Mouse (Mus musculus) stomach, embryonic 14.5 days (tissue): ENCODE measurements around the gene Wnt4. TPM values are rescaled to one million over a fixed set of nuclear protein-coding genes. Genes with fewer than 3 reads are reported as not detected.
A peak's percentile ranks its signal among the peaks of the same experiment; 100 is the strongest.

Source experiments
- ATAC-seq: fragments of 200-750 bp; cut with Nextera tagmentation; 2 replicates; pipeline ENCODE4 v1.8.0; 2017; ENCODE audit warnings: low read depth, moderate TSS enrichment; ENCODE audit not compliant: insufficient number of reproducible peaks, insufficient read depth, low FRiP score
- H3K27ac ChIP-seq: fragments of 300-500 bp; sonication (generic); 2 replicates; pipeline ENCODE4 v1.5.1; 2014; ENCODE audit warnings: mild to moderate bottlenecking, low read length, moderate library complexity, mixed read lengths
- H3K27me3 ChIP-seq: fragments of 300-500 bp; sonication (generic); 2 replicates; pipeline ENCODE4 v1.6.1; 2014; ENCODE audit warnings: low read length, control low read depth, mixed read lengths; ENCODE audit not compliant: control insufficient read depth, insufficient read depth
- H3K36me3 ChIP-seq: fragments of 300-500 bp; sonication (generic); 2 replicates; pipeline ENCODE4 v1.6.1; 2014; ENCODE audit warnings: mild to moderate bottlenecking, control low read depth, low read length, moderate library complexity, mixed read lengths; ENCODE audit not compliant: control insufficient read depth, insufficient read depth
- H3K4me1 ChIP-seq: fragments of 300-500 bp; sonication (generic); 2 replicates; pipeline ENCODE4 v1.6.1; 2014; ENCODE audit warnings: low read length, control low read depth, mixed read lengths; ENCODE audit not compliant: control insufficient read depth, insufficient read depth
- H3K4me2 ChIP-seq: fragments of 300-500 bp; sonication (generic); replicated peaks from 2 replicates; pipeline ENCODE4 v1.6.1; 2014; ENCODE audit warnings: low read depth, low read length, control low read depth
- H3K4me3 ChIP-seq: fragments of 300-500 bp; sonication (generic); 2 replicates; pipeline ENCODE4 v1.5.1; 2014; ENCODE audit warnings: low read depth, low read length, control low read depth
- H3K9ac ChIP-seq: fragments of 300-500 bp; sonication (generic); replicated peaks from 2 replicates; pipeline ENCODE4 v1.6.1; 2014; ENCODE audit warnings: low read depth, mild to moderate bottlenecking, control low read depth, low read length, moderate library complexity, mixed read lengths
- H3K9me3 ChIP-seq: fragments of 300-500 bp; sonication (generic); 2 replicates; pipeline ENCODE4 v1.6.1; 2016; ENCODE audit warnings: low read depth, low read length, control low read depth; ENCODE audit not compliant: control insufficient read depth
- WGBS: fragments of 180-500 bp; shearing (Covaris S2); extraction: QIAGEN DNeasy Blood & Tissue Kit; methylation state at CpG from one replicate; pipeline ENCODE4 v1.1.7; 2014; 5-methylcytosine and 5-hydroxymethylcytosine counted together
- polyA plus RNA-seq: library from polyadenylated mRNA; unstranded; fragments of >200 nt; fragmentation: Nextera tagmentation; extraction: Ambion mirVana; gene quantifications from 2 replicates; pipeline ENCODE4 v1.2.1, GENCODE M21; 2014

The Wnt4 gene
- polyA plus RNA-seq, 1 experiment from 2014 or later = 6.1 TPM

DNA sequence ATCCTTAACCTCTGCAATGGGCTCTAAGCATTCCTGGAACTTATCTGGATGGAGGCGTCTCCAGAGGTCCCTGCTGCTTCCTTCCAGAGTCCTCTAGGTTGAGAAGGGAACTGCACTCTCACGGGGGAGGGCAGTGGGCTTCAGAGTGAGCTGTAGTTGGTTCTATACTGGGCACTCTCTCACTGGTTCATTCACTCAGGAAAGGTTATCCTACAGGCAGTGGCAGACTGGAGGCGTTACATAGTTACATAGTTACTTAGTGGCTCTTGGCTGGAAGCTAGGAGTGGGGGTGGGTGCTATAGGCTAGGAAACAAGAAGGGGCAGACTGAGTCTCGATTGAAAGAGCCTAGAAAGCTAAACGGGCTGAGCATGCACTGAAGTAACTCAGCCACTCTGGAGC is 26.4 kb upstream of the Wnt4 start:
- Histone ChIP-seq H3K4me1 (0 out of 2 replicates have a peak, but pooled peaks cover 3% of the 10 kb centered on the region), H3K9me3 (0 out of 2 replicates have a peak, but pooled peaks cover 3% of the 10 kb centered on the region), H3K27ac (no peak overlapping the region), H3K36me3 (no peaks in the 10 kb centered on the region), H3K4me3 (no peak overlapping the region), H3K4me2 (no peak overlapping the region), H3K27me3 (no peaks in the 10 kb centered on the region), H3K9ac (no peak overlapping the region)
- 36% methylated on average over 5 of the region's 5 CpGs for WGBS
- no peak for ATAC-seq

DNA sequence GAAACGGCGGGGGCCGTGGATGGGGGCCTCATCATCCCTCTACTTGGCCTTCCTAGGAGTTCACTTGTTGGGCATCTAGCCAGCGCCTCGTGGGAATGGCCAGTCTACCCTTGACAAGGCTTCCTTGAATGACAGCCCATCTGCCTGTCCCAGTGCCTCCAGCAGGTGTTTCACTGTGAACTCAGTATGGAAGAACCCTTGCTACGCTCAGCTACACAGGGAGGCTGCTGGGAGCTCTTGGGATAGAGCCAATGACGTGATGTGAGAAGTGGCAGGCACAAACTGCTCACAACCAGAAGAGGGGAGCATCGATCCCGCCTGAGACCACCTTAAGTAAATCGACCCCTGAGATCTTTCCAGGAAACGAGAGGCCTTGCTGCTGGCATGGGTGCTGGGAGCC is 23.7 kb upstream of the Wnt4 start:
- Histone ChIP-seq H3K36me3 (no peaks in the 10 kb centered on the region), H3K4me3 (no peak overlapping the region), H3K9me3 (0 out of 2 replicates have a peak, but pooled peaks cover 3% of the 10 kb centered on the region), H3K4me1 (0 out of 2 replicates have a peak, but pooled peaks cover 3% of the 10 kb centered on the region), H3K4me2 (no peak overlapping the region), H3K27me3 (no peaks in the 10 kb centered on the region), H3K27ac (no peak overlapping the region), H3K9ac (no peak overlapping the region)
- 68% methylated on average over 11 of the region's 11 CpGs for WGBS
- ATAC-seq = no peak

GRCm38 (mm10) chr4:137254206-137254976 is 22.9 kb upstream of the Wnt4 start:
- no peak for ATAC-seq
- 68% methylated on average over 17 of the region's 17 CpGs for WGBS
- Histone ChIP-seq H3K27me3 (no peaks in the 10 kb centered on the region), H3K36me3 (no peaks in the 10 kb centered on the region), H3K9ac (no peak overlapping the region), H3K4me1 (0 out of 2 replicates have a peak, but pooled peaks cover 3% of the 10 kb centered on the region), H3K4me2 (no peak overlapping the region), H3K27ac (no peak overlapping the region), H3K9me3 (0 out of 2 replicates have a peak, but pooled peaks cover 3% of the 10 kb centered on the region), H3K4me3 (no peak overlapping the region)

GRCm38 (mm10) chr4:137255568-137255967 is 21.7 kb upstream of the Wnt4 start:
- Histone ChIP-seq H3K36me3 (no peaks in the 10 kb centered on the region), H3K27me3 (no peaks in the 10 kb centered on the region), H3K4me2 (no peak overlapping the region), H3K9me3 (0 out of 2 replicates have a peak, but pooled peaks cover 3% of the 10 kb centered on the region), H3K4me1 (0 out of 2 replicates have a peak, but pooled peaks cover under 1% of the 10 kb centered on the region), H3K27ac (no peak overlapping the region), H3K4me3 (no peak overlapping the region), H3K9ac (no peak overlapping the region)
- 63% methylated on average over 8 of the region's 8 CpGs for WGBS
- ATAC-seq = 0 out of 2 replicates have a peak, but pooled peaks have one; percentile 56

- no peak overlapping the region for H3K4me2 ChIP-seq
- H3K4me1 ChIP-seq = 0 out of 2 replicates have a peak, but pooled peaks cover 5% of the 10 kb centered on the region
- WGBS = 87% methylated on average over 6 of the region's 6 CpGs
- no peaks in the 10 kb centered on the region for H3K9me3 ChIP-seq
- ATAC-seq = no peak
- H3K9ac ChIP-seq = no peak overlapping the region
- H3K36me3 ChIP-seq = no peaks in the 10 kb centered on the region
- no peaks in the 10 kb centered on the region for H3K27me3 ChIP-seq
- no peak overlapping the region for H3K4me3 ChIP-seq
- H3K27ac ChIP-seq = no peak overlapping the region
Observed at GRCm38 (mm10) chr4:137261826-137262225, 15.5 kb upstream of the Wnt4 start.

- Histone ChIP-seq H3K4me2 (no peak overlapping the region), H3K27me3 (no peaks in the 10 kb centered on the region), H3K4me3 (no peak overlapping the region), H3K27ac (no peak overlapping the region), H3K9ac (no peak overlapping the region), H3K4me1 (0 out of 2 replicates have a peak, but pooled peaks cover 5% of the 10 kb centered on the region), H3K36me3 (no peaks in the 10 kb centered on the region), H3K9me3 (no peaks in the 10 kb centered on the region)
- 73% methylated on average over 13 of the region's 13 CpGs for WGBS
- ATAC-seq = no peak
Observed at GRCm38 (mm10) chr4:137264066-137264465, 13.2 kb upstream of the Wnt4 start.

GRCm38 (mm10) chr4:137265116-137265515 is 12.2 kb upstream of the Wnt4 start:
- ATAC-seq = no peak
- Histone ChIP-seq H3K27ac (no peak overlapping the region), H3K4me3 (no peak overlapping the region), H3K4me1 (0 out of 2 replicates have a peak, but pooled peaks cover 5% of the 10 kb centered on the region), H3K9ac (no peak overlapping the region), H3K27me3 (no peaks in the 10 kb centered on the region), H3K36me3 (no peaks in the 10 kb centered on the region), H3K4me2 (no peak overlapping the region), H3K9me3 (no peaks in the 10 kb centered on the region)
- WGBS = 75% methylated on average over 5 of the region's 5 CpGs

DNA sequence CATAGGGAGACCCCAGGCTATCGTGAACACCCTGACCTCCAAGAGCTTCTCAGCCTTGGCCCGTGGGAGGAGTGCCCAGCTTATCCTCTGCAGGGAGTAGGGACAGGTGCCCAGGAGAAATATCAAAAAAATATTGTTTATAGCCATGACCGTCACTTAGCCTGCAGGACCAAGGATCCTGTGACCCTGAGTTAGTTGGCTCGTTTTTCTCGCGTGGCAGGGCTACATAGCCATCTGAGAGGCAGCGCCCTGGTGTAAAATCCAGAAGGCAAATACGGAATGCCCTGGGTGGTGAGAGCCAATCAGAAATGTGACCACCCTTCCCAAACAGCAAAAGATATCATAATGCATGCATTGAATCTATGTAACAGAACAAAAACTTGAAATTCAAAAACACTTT is 8.7 kb upstream of the Wnt4 start:
- no peak for ATAC-seq
- Histone ChIP-seq H3K4me3 (no peak overlapping the region), H3K27me3 (no peaks in the 10 kb centered on the region), H3K9me3 (no peaks in the 10 kb centered on the region), H3K9ac (no peak overlapping the region), H3K36me3 (no peaks in the 10 kb centered on the region), H3K27ac (no peak overlapping the region), H3K4me2 (no peak overlapping the region), H3K4me1 (0 out of 2 replicates have a peak, but pooled peaks cover 5% of the 10 kb centered on the region)
- 76% methylated on average over 8 of the region's 8 CpGs for WGBS
